8 mouse cellular contexts compared by ENCODE assay signal in the genomic region with DNA sequence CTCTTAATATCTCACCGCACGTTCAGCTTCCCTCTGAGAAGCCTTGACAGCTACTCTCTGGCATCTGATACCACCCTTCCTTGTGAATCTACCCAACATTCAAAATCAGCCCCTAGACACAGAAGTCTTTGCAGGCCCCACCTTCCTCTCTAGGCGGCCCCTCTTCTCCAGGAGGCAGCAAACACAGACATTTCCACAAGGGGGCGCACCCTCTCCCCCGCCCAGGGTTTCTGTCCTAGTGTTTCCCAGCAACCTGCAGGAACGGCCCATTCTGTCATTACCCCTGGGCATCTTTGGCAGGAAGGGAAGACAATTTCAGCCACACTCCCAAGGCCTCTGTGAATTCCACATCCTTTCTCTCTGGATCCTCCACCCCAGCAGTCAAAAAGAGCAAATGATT.
DNase-seq lines count a peak whose midpoint lies in the region; ATAC-seq and TF ChIP-seq lines count a peak whose summit lies in the region.

No protein-coding gene starts in this region.

- H3K4me1 ChIP-seq in forebrain, embryonic 14.5 days (ENCODE audit: control insufficient read depth, insufficient read depth, low read length) = no peaks in the 10 kb centered on the region
- peaks cover 14% of the 10 kb centered on the region for H3K4me1 ChIP-seq in forebrain, embryonic 12.5 days
- peaks cover 19% of the 10 kb centered on the region for H3K4me1 ChIP-seq in embryonic facial prominence, embryonic 10.5 days
- H3K4me1 ChIP-seq in spleen, adult 2 months (ENCODE audit: control insufficient read depth, insufficient read depth, insufficient read length) = no peaks in the 10 kb centered on the region

- no peaks in the 10 kb centered on the region for H3K79me2 ChIP-seq in C2C12 (ENCODE audit: control insufficient read depth, insufficient read depth)

- DNase-seq in forebrain, embryonic 14.5 days (ENCODE audit: low spot score) = peak; percentile 47
- peak; percentile 50 to 55 for DNase-seq in adrenal gland, postnatal 4 days (ENCODE audit: low spot score in 2 of 2)
- peak; percentile 77 for DNase-seq in embryonic facial prominence, embryonic 10.5 days (ENCODE audit: low spot score)
- DNase-seq in kidney, adult 9 months = peak; percentile 61
- peak; percentile 75 for DNase-seq in lung, postnatal 36 days
- peak in 1 of 2 experiments; percentile 59 for DNase-seq in spleen, adult 2 months (ENCODE audit: low read depth in 1 of 2, low spot score in 2 of 2)

- no peak overlapping the region for H3K27ac ChIP-seq in forebrain, embryonic 14.5 days (ENCODE audit: low read depth, low read length)
- H3K27ac ChIP-seq in forebrain, embryonic 12.5 days = no peak overlapping the region
- H3K27ac ChIP-seq in embryonic facial prominence, embryonic 10.5 days (replicated peaks) = no peak overlapping the region
- H3K27ac ChIP-seq in spleen, adult 2 months (ENCODE audit: insufficient read depth, low read length) = no peak overlapping the region

- no peak overlapping the region for H3K9ac ChIP-seq in forebrain, embryonic 14.5 days (ENCODE audit: low read length)
- no peak overlapping the region for H3K9ac ChIP-seq in forebrain, embryonic 12.5 days

- 0 out of 2 replicates have a peak, but pooled peaks have one; percentile 29 for ATAC-seq in forebrain, embryonic 14.5 days
- ATAC-seq in forebrain, embryonic 12.5 days (ENCODE audit: low FRiP score) = no peak

- no peak overlapping the region for H3ac ChIP-seq in C2C12 (ENCODE audit: control insufficient read depth, insufficient read length, low read depth)

- no peaks in the 10 kb centered on the region for H3K79me3 ChIP-seq in C2C12 (ENCODE audit: low read depth)

- no peak for TF ChIP-seq POLR2A in spleen, adult 2 months (IDR thresholded peaks at IDR 0.05; ENCODE audit: low read depth, low read length)

- no peak overlapping the region for H3K4me3 ChIP-seq in forebrain, embryonic 14.5 days (ENCODE audit: low read depth, low read length)
- no peak overlapping the region for H3K4me3 ChIP-seq in forebrain, embryonic 12.5 days (replicated peaks)
- no peak overlapping the region for H3K4me3 ChIP-seq in C2C12 (ENCODE audit: insufficient read depth, poor library complexity, severe bottlenecking)
- no peak overlapping the region for H3K4me3 ChIP-seq in embryonic facial prominence, embryonic 10.5 days
- H3K4me3 ChIP-seq in spleen, adult 2 months (ENCODE audit: extremely low read depth, insufficient read depth, insufficient read length) = no peak overlapping the region

- H3K27me3 ChIP-seq in forebrain, embryonic 14.5 days (replicated peaks; ENCODE audit: control insufficient read depth, insufficient read depth, low read length) = no peaks in the 10 kb centered on the region
- no peaks in the 10 kb centered on the region for H3K27me3 ChIP-seq in forebrain, embryonic 12.5 days
- H3K27me3 ChIP-seq in C2C12 (ENCODE audit: control insufficient read depth, insufficient read depth, insufficient read length) = no peaks in the 10 kb centered on the region
- no peaks in the 10 kb centered on the region for H3K27me3 ChIP-seq in embryonic facial prominence, embryonic 10.5 days (replicated peaks; ENCODE audit: low read depth, poor library complexity, severe bottlenecking)
- no peaks in the 10 kb centered on the region for H3K27me3 ChIP-seq in spleen, adult 2 months (ENCODE audit: control insufficient read depth, insufficient read depth, low read length)

- TF ChIP-seq CTCF in C2C12 (IDR thresholded peaks at IDR 0.05; ENCODE audit: control insufficient read depth, insufficient read depth, insufficient read length) = peak; percentile 19
- TF ChIP-seq CTCF in spleen, adult 2 months (IDR thresholded peaks at IDR 0.05; ENCODE audit: extremely low read depth, insufficient read depth, insufficient read length, insufficient replicate concordance) = peak; percentile 78

- 34% methylated on average over 6 of the region's 6 CpGs for WGBS in forebrain, embryonic 14.5 days
- WGBS in forebrain, embryonic 12.5 days = 33% methylated on average over 6 of the region's 6 CpGs
- WGBS in embryonic facial prominence, embryonic 10.5 days = 29% methylated on average over 6 of the region's 6 CpGs
- WGBS in spleen, adult 2 months = 47% methylated on average over 6 of the region's 6 CpGs

- H3K9me3 ChIP-seq in forebrain, embryonic 14.5 days (replicated peaks; ENCODE audit: control insufficient read depth, low read length) = no peaks in the 10 kb centered on the region
- no peaks in the 10 kb centered on the region for H3K9me3 ChIP-seq in forebrain, embryonic 12.5 days
- H3K9me3 ChIP-seq in embryonic facial prominence, embryonic 10.5 days = no peaks in the 10 kb centered on the region

- no peak overlapping the region for H3K4me2 ChIP-seq in forebrain, embryonic 14.5 days (ENCODE audit: low read length)
- H3K4me2 ChIP-seq in forebrain, embryonic 12.5 days = no peak overlapping the region

- H3K36me3 ChIP-seq in forebrain, embryonic 14.5 days (ENCODE audit: control insufficient read depth, insufficient read depth, low read length) = peaks cover 36% of the 10 kb centered on the region
- peaks cover 36% of the 10 kb centered on the region for H3K36me3 ChIP-seq in forebrain, embryonic 12.5 days (replicated peaks)
- H3K36me3 ChIP-seq in C2C12 (ENCODE audit: control insufficient read depth, insufficient read depth) = no peaks in the 10 kb centered on the region
- peaks cover 50% of the 10 kb centered on the region for H3K36me3 ChIP-seq in embryonic facial prominence, embryonic 10.5 days (replicated peaks)
- H3K36me3 ChIP-seq in spleen, adult 2 months (ENCODE audit: control insufficient read depth, insufficient read depth, low read length) = peaks cover 17% of the 10 kb centered on the region; the same call in 1 of the 2 replicates

TF ChIP-seq in C2C12, 6 proteins besides CTCF, POLR2A, EP300 and RAD21:
- TF ChIP-seq USF1 (IDR thresholded peaks at IDR 0.05; ENCODE audit: low read depth) (no peak), CEBPB (IDR thresholded peaks at IDR 0.05; ENCODE audit: low read depth) (no peak), MAX (IDR thresholded peaks at IDR 0.05) (no peak), MYOD1 (IDR thresholded peaks at IDR 0.05; ENCODE audit: control insufficient read depth, insufficient read length, low read depth) (no peak), MYOG (IDR thresholded peaks at IDR 0.05; ENCODE audit: control insufficient read depth, extremely low read depth, insufficient read length) (no peak)
